Comparison of ENCODE assay signal across 7 mouse cellular contexts in the genomic region with DNA sequence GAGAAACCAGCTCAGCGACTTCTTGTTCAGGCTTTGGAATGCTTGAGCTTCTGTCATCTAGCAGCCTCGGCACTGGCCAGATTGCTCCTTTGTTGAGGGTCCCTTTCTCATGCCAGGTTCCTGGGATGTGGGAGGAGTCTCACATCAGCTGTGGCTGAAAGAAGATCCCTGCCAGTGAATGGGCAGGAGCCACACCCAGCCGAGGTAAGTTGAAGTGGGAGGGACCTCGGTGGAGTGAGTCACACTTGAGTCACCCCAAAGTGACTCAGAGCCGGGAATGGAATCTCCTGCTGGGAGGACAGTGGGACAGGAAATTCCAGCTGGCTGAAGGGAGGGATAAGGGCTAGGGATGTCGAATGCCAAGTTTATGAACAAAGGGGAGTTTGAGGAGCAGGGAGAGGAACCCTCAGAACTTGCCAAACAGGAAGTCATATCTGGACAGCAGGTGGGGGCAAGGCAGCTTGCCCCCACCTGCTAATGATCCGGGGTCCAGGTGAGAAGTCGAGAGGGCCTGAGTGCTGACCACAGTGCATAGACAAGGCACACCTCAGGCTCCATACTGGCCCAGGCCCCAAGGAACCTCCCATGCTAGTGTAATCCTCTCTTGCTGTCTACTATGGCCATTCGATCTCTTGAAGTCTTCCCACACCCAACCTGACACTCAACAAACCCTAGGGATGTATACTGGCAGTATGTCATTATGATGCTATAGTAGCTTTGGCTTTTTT. TPM values are rescaled to one million over a fixed set of nuclear protein-coding genes. Genes with fewer than 3 reads are reported as not detected.
DNase-seq lines count a peak whose midpoint lies in the region; ATAC-seq and TF ChIP-seq lines count a peak whose summit lies in the region.

No protein-coding gene starts in this region.

- intact Hi-C loops in left cerebral cortex, postnatal 4 days (cut with DNase I), result no loop called here

- H3K27me3 ChIP-seq in E14TG2a.4 (ENCODE audit: insufficient read depth, low read length), result no peaks in the 10 kb centered on the region
- H3K27me3 ChIP-seq in heart, embryonic 14.5 days (ENCODE audit: control insufficient read depth, insufficient read depth, low read length), result no peaks in the 10 kb centered on the region

- H3K27ac ChIP-seq in heart, embryonic 14.5 days (replicated peaks in 1 of 2; ENCODE audit: control insufficient read depth in 1 of 2, insufficient read depth in 1 of 2, low read depth in 2 of 2, low read length in 2 of 2), result peak overlapping the region; percentile 68 to 81

- H3K36me3 ChIP-seq in E14TG2a.4 (ENCODE audit: insufficient read depth, low read length), result peaks cover 6% of the 10 kb centered on the region; the same call in 1 of the 2 replicates
- no peaks in the 10 kb centered on the region for H3K36me3 ChIP-seq in heart, embryonic 14.5 days (ENCODE audit: control insufficient read depth, insufficient read depth, low read length)

- no peak for TF ChIP-seq CTCF in E14TG2a.4 (conservative IDR thresholded peaks at IDR 0.05; ENCODE audit: low read length)

- peak; percentile 99 for DNase-seq in 3T3-L1 (ENCODE audit: low read depth, low spot score)
- peak; percentile 47 for DNase-seq in embryo, embryonic 9.5 days (ENCODE audit: extremely low spot score)
- DNase-seq in left cerebral cortex, postnatal 4 days, result peak; percentile 38
- DNase-seq in retina, embryonic 14.5 days (ENCODE audit: low spot score), result peak; percentile 21
- DNase-seq in spleen, adult 12 weeks (ENCODE audit: low spot score), result no peak

- WGBS in heart, embryonic 14.5 days, result 11% methylated on average over 9 of the region's 9 CpGs

- H3K9ac ChIP-seq in heart, embryonic 14.5 days (ENCODE audit: low read length), result no peak overlapping the region

- H3K4me2 ChIP-seq in heart, embryonic 14.5 days (ENCODE audit: low read length), result peak overlapping the region; percentile 37

- ATAC-seq in heart, embryonic 14.5 days (ENCODE audit: insufficient number of reproducible peaks, insufficient read depth, low FRiP score, low read depth), result peak; percentile 81

- peaks cover 40% of the 10 kb centered on the region for H3K9me3 ChIP-seq in E14TG2a.4 (ENCODE audit: low read length)
- no peaks in the 10 kb centered on the region for H3K9me3 ChIP-seq in heart, embryonic 14.5 days (ENCODE audit: control insufficient read depth, low read length)

- peak overlapping the region; percentile 43 for H3K4me3 ChIP-seq in E14TG2a.4 (replicated peaks; ENCODE audit: low read length)
- no peak overlapping the region for H3K4me3 ChIP-seq in heart, embryonic 14.5 days (ENCODE audit: control insufficient read depth in 1 of 2, insufficient read depth in 1 of 2, low read depth in 1 of 2, low read length in 2 of 2)

- peaks cover 59% of the 10 kb centered on the region for H3K4me1 ChIP-seq in E14TG2a.4 (replicated peaks; ENCODE audit: low read depth, low read length)
- H3K4me1 ChIP-seq in heart, embryonic 14.5 days (ENCODE audit: control insufficient read depth in 2 of 2, insufficient read depth in 2 of 2, low read length in 2 of 2), result peaks cover 8 to 9% of the 10 kb centered on the region in 2 experiments

RNA-seq across cellular contexts. Expression of a gene that starts 27.1 kb away (rescaled TPM):
- polyA plus RNA-seq in heart, embryonic 14.5 days (2014; fragmentation: Nextera tagmentation; extraction: Ambion mirVana), result 60.8 and 62.5 TPM in 2 replicates
- total RNA-seq in left cerebral cortex, postnatal 4 days (2021), result 10 to 100 TPM; 68.4 to 73.0 TPM

RNA-seq across cellular contexts. Expression of a gene that starts 31.6 kb away (rescaled TPM):
- 1,599 and 1,682 TPM in 2 replicates for polyA plus RNA-seq in heart, embryonic 14.5 days (2014; fragmentation: Nextera tagmentation; extraction: Ambion mirVana)
- 1,000 to 10,000 TPM; 2,786 to 2,903 TPM for total RNA-seq in left cerebral cortex, postnatal 4 days (2021)
